Mouse (Mus musculus) neutrophil, adult 5-6 weeks (primary cell): ENCODE measurements around the gene 1700020L24Rik. TPM values are rescaled to one million over a fixed set of nuclear protein-coding genes. Genes with fewer than 3 reads are reported as not detected.

Experiments
- ATAC-seq: fragments of 151-379, 151-347 bp; 2 replicates; pipeline ENCODE4 v1.8.0; 2017; ENCODE audit warnings: mild to moderate bottlenecking, moderate TSS enrichment; ENCODE audit not compliant: insufficient number of reproducible peaks, poor library complexity, low FRiP score, severe bottlenecking; ENCODE audit errors: extremely low read depth
- total RNA-seq: library from RNA; stranded (forward); fragments of 200-1000 nt; gene quantifications from 2 replicates; pipeline ENCODE4 v1.2.3, GENCODE M21; 2017

The 1700020L24Rik gene
- 0.93 and 2.6 TPM in 2 replicates for total RNA-seq

GRCm38 (mm10) chr11:83437377-83437776 lies at the start of gene 1700020L24Rik:
1700020L24Rik (plus strand) TSS chr11:83437677.
- ATAC-seq, result no peak

- no peak for ATAC-seq
These were observed 44.4 kb upstream of the 1700020L24Rik start for GRCm38 (mm10) chr11:83393062-83393461.

GRCm38 (mm10) chr11:83394802-83395439 lies 42.6 kb upstream of the 1700020L24Rik start:
- ATAC-seq, result no peak

- ATAC-seq, result no peak
These were observed 39.9 kb upstream of the 1700020L24Rik start for GRCm38 (mm10) chr11:83397626-83398025.

- no peak for ATAC-seq
These were observed 38.8 kb upstream of the 1700020L24Rik start for GRCm38 (mm10) chr11:83398724-83399123.

GRCm38 (mm10) chr11:83403787-83404186 lies 33.7 kb upstream of the 1700020L24Rik start:
- no peak for ATAC-seq

GRCm38 (mm10) chr11:83406391-83406790 lies 31.1 kb upstream of the 1700020L24Rik start:
- ATAC-seq, result no peak

GRCm38 (mm10) chr11:83408242-83408641 lies 29.2 kb upstream of the 1700020L24Rik start:
- ATAC-seq, result no peak

- ATAC-seq, result no peak
These were observed 28.3 kb upstream of the 1700020L24Rik start, which contains the start of gene Rasl10b for GRCm38 (mm10) chr11:83409087-83409754. Rasl10b (plus strand) TSS chr11:83409137.

- ATAC-seq, result no peak
These were observed 27.6 kb upstream of the 1700020L24Rik start for GRCm38 (mm10) chr11:83409792-83410291.

- no peak for ATAC-seq
These were observed 27.0 kb upstream of the 1700020L24Rik start for GRCm38 (mm10) chr11:83410510-83410909.

GRCm38 (mm10) chr11:83417080-83417479 lies 20.4 kb upstream of the 1700020L24Rik start:
- ATAC-seq, result no peak

- no peak for ATAC-seq
These were observed 19.8 kb upstream of the 1700020L24Rik start for GRCm38 (mm10) chr11:83417708-83418107.

- ATAC-seq, result no peak
These were observed 18.9 kb upstream of the 1700020L24Rik start for GRCm38 (mm10) chr11:83418566-83418965.

- no peak for ATAC-seq
These were observed 17.1 kb upstream of the 1700020L24Rik start for GRCm38 (mm10) chr11:83420338-83420737.

GRCm38 (mm10) chr11:83421305-83421704 lies 16.2 kb upstream of the 1700020L24Rik start:
- ATAC-seq, result no peak

- ATAC-seq, result peak; percentile 45; the same call in 1 of the 2 replicates
These were observed 12.8 kb upstream of the 1700020L24Rik start for GRCm38 (mm10) chr11:83424681-83425080.

- peak; percentile 67 for ATAC-seq
These were observed 10.5 kb upstream of the 1700020L24Rik start for GRCm38 (mm10) chr11:83426964-83427363.

- ATAC-seq, result no peak
These were observed 8.1 kb upstream of the 1700020L24Rik start, which contains the start of gene Gas2l2 for GRCm38 (mm10) chr11:83429355-83429754. Gas2l2 (minus strand) TSS chr11:83429455.

GRCm38 (mm10) chr11:83432533-83432932 lies 4.9 kb upstream of the 1700020L24Rik start:
- no peak for ATAC-seq
